Mouse (Mus musculus): ENCODE results near the gene Evi2. TPM values are rescaled to one million over a fixed set of nuclear protein-coding genes. Genes with fewer than 3 reads are reported as not detected.

Gene Evi2
- total RNA-seq, 2 experiments from 2014 or later: 0.11 TPM

Other genes starting within 250 kb of the Evi2 start
- gene Gm9964, start 233.7 kb downstream of the Evi2 start, total RNA-seq (2021): not detected
- gene Nf1, start 190.9 kb downstream of the Evi2 start, total RNA-seq (2021): 10 to 100 TPM; 28.4 to 33.8 TPM
- gene Omg, start 26.5 kb downstream of the Evi2 start, total RNA-seq (2021): not detected
- 1 to 10 TPM in 1 of 2 experiments, under 1 TPM in 1; 0.86 to 2.4 TPM for gene Evi2b, start 6.8 kb downstream of the Evi2 start, total RNA-seq (2021)
- 1 to 10 TPM; 3.1 to 3.7 TPM for gene Evi2a, start within 50 bp of the Evi2 start, total RNA-seq (2021)
- gene Rab11fip4, start 60.6 kb upstream of the Evi2 start, total RNA-seq (2021): under 1 TPM in 1 of 2 experiments, not detected in 1; 0.03 TPM

Measured in heart, postnatal 36 days (tissue).